Mouse (Mus musculus): ENCODE data around the gene Thada.

- TF ChIP-seq MEF2A (IDR thresholded peaks at IDR 0.05; ENCODE audit: borderline replicate concordance, low read depth, low read length) (no peak), MAFK (IDR thresholded peaks at IDR 0.05; ENCODE audit: insufficient replicate concordance, low read length) (no peak), CTCF (conservative IDR thresholded peaks at IDR 0.05 in 1 of 2, IDR thresholded peaks at IDR 0.05 in 1 of 2; ENCODE audit: low read depth in 2 of 2, low read length in 2 of 2) (no peak), JUND (conservative IDR thresholded peaks at IDR 0.05; ENCODE audit: low read depth, low read length) (no peak), IRF4 (IDR thresholded peaks at IDR 0.05; ENCODE audit: low read depth, low read length) (no peak)
Observed at GRCm38 (mm10) chr17:84264305-84264704, 201.7 kb downstream of the Thada start.

Measured in CH12.LX (cell line).